Mouse (Mus musculus): ENCODE measurements around the gene Zfp609.

DNA sequence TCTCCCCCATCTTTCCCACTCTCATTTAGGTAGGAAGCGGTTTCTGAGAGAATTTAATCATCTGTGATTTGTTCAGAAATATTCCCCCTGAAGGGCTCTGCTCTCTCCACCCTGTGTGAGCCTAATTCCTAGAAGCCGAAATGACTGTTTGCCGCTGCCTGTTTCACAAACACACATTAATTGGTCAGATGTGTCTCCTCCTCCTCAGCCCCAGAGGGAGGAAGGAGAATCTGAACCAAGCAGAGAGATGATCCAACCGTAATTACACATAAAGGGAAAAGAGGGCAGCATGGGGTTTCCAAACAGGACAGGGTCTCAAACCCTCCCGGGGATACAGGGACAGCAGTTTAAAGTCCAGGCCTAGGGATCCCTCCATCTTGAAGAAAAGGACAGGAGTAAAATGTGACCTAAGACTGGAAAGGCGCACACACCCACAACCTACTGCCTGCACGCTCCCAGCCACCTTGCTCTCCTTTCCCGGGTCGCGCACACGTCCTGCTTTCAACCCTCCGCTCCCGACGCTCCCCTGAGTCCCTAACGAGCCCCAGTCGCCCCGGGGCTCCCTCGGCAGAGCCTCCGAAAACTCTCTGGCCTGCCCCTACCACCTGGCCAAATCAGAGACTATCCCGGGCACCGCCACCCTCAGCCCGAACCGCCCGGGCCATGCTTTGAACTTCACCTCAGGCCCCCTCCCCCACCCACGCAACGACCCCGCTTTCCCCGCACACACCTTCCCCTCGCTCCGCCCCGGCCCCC lies 598 bp downstream of the Zfp609 start:
- TF ChIP-seq CTCF (IDR thresholded peaks at IDR 0.05; ENCODE audit: low read depth, low read length): no peak
- TF ChIP-seq POLR2A (IDR thresholded peaks at IDR 0.05; ENCODE audit: extremely low read depth, insufficient read depth, low read length): no peak
